11 mouse cellular contexts compared by ENCODE assay signal in genomic region chr1:119219817-119220216, GRCm38 (mm10).
DNase-seq lines count a peak whose midpoint lies in the region.
"Had no signal": no experiment of that assay in that cellular context is flagged by ENCODE, and none has a peak within 500 bp of the region (broad histone marks: within the 10 kb centered on the region; RNA-seq: fewer than 3 reads in every experiment).

No protein-coding gene starts in this region.

- intact Hi-C loops in heart, postnatal 25 days (cut with DNase I) = no loop called here

- DNase-seq in heart, adult 18-20 months = peak; percentile 39 to 49
- no peak for DNase-seq in heart, postnatal 25 days (ENCODE audit: low spot score)
- DNase-seq in adrenal gland, adult 2 months = peak; percentile 68
- DNase-seq in heart, postnatal 4 days = peak; percentile 32
- DNase-seq in lung, adult 18-20 months = peak; percentile 35 to 54
- no peak for DNase-seq in thymus, adult 18-20 months
- no peak for DNase-seq in embryo, embryonic 11 days
- no peak for DNase-seq in spleen, postnatal 36 days (ENCODE audit: low spot score in 2 of 2)
- DNase-seq: cerebellum, postnatal 25 days; liver, embryonic 13.5 days; right cerebral cortex, postnatal 25 days had no signal

Comparison
In these comparisons a context has a peak if more than half of its experiments do, and no peak if none do; other contexts are left out.
1. DNase-seq: peak in heart, adult 18-20 months (2 of 2), adrenal gland, adult 2 months (single experiment), heart, postnatal 4 days (single experiment) and lung, adult 18-20 months (2 of 2); none in heart, postnatal 25 days (single experiment), thymus, adult 18-20 months (0 of 2), embryo, embryonic 11 days (single experiment) and spleen, postnatal 36 days (0 of 2).